Mouse (Mus musculus): ENCODE measurements around the gene Nrde2. TPM values are rescaled to one million over a fixed set of nuclear protein-coding genes. Genes with fewer than 3 reads are reported as not detected.

The Nrde2 gene
- total and polyA plus RNA-seq, 2 experiments: 4.5 to 8.1 TPM

GRCm38 (mm10) chr12:100167931-100168871 lies 8.7 kb upstream of the Nrde2 start:
- Histone ChIP-seq H3K27me3 (ENCODE audit: control insufficient read depth, insufficient read depth, low read length) (no peaks in the 10 kb centered on the region), H3K9ac (ENCODE audit: low read depth, low read length) (peak overlapping the region; percentile 32), H3K36me3 (ENCODE audit: control insufficient read depth, insufficient read depth, low read length) (no peaks in the 10 kb centered on the region), H3K79me2 (ENCODE audit: control insufficient read depth, insufficient read depth, low read length) (no peaks in the 10 kb centered on the region), H3K27ac (replicated peaks; ENCODE audit: insufficient read depth, low read depth, low read length) (peak overlapping the region; percentile 25), H3K4me3 (ENCODE audit: insufficient read depth, low read depth, low read length) (peak overlapping the region; percentile 48), H3K4me1 (ENCODE audit: control insufficient read depth, insufficient read depth, low read length) (no peaks in the 10 kb centered on the region)
- DNase-seq (ENCODE audit: extremely low read depth, low read depth, low spot score): peak; percentile 27
- TF ChIP-seq CTCF (IDR thresholded peaks at IDR 0.05; ENCODE audit: low read depth, low read length) (no peak), POLR2A (IDR thresholded peaks at IDR 0.05; ENCODE audit: extremely low read depth, insufficient read depth, low read length) (no peak)
- WGBS: 20% methylated on average over 24 of the region's 28 CpGs

DNA sequence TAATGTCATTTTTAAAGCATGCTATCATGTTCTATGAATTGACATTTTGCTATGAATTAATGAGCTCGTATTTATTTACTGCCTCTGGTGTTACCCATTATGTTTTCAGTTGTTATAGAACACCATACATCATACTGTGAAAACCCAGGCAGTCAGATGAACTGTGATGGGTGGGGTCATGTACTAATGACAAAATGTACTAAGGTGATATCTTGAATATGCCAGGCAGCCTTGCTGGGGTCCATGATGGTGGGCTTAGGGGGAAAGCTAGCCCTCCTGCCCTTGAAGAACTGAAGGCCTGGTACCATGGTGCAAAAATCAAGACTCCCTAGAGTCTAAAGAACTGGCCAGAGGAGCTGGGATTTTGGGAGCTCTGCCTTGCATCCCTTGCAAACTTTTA lies 8.0 kb upstream of the Nrde2 start:
- Histone ChIP-seq H3K27me3 (ENCODE audit: control insufficient read depth, insufficient read depth, low read length) (no peaks in the 10 kb centered on the region), H3K4me3 (ENCODE audit: insufficient read depth, low read depth, low read length) (no peak overlapping the region), H3K79me2 (ENCODE audit: control insufficient read depth, insufficient read depth, low read length) (no peaks in the 10 kb centered on the region), H3K27ac (replicated peaks; ENCODE audit: insufficient read depth, low read depth, low read length) (0 out of 2 replicates have a peak overlapping the region, but pooled peaks have one; percentile 7), H3K9ac (ENCODE audit: low read depth, low read length) (no peak overlapping the region), H3K4me1 (ENCODE audit: control insufficient read depth, insufficient read depth, low read length) (no peaks in the 10 kb centered on the region), H3K36me3 (ENCODE audit: control insufficient read depth, insufficient read depth, low read length) (no peaks in the 10 kb centered on the region)
- no peak for DNase-seq (ENCODE audit: extremely low read depth, low read depth, low spot score)
- no peak for TF ChIP-seq POLR2A (IDR thresholded peaks at IDR 0.05; ENCODE audit: extremely low read depth, insufficient read depth, low read length)
- TF ChIP-seq CTCF (IDR thresholded peaks at IDR 0.05; ENCODE audit: low read depth, low read length): no peak
- 91% methylated on average over 1 of the region's 1 CpGs for WGBS

DNA sequence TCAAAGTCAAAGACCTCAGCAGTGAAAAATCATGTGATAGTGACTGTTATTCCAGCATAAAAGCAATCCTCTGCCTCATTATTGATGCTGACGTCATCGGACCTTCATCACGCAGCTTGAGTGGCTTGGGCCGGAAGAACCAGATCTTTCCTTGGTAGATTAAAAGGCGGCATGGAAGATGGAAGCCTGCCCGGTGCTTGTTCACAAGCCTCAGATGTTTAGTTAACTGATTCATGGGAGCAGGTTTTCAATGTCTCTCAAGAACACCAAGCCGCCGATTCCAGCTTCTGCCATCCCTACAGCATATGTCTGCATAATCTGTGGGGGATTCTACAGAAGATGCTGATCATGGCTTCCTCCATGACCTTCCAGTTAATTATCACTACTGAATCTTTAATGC lies 7.5 kb upstream of the Nrde2 start:
- no peaks in the 10 kb centered on the region for H3K27me3 ChIP-seq (ENCODE audit: control insufficient read depth, insufficient read depth, low read length)
- H3K36me3 ChIP-seq (ENCODE audit: control insufficient read depth, insufficient read depth, low read length): no peaks in the 10 kb centered on the region
- H3K9ac ChIP-seq (ENCODE audit: low read depth, low read length): no peak overlapping the region
- TF ChIP-seq CTCF (IDR thresholded peaks at IDR 0.05; ENCODE audit: low read depth, low read length) (no peak), POLR2A (IDR thresholded peaks at IDR 0.05; ENCODE audit: extremely low read depth, insufficient read depth, low read length) (no peak)
- H3K79me2 ChIP-seq (ENCODE audit: control insufficient read depth, insufficient read depth, low read length): no peaks in the 10 kb centered on the region
- WGBS: 88% methylated on average over 8 of the region's 8 CpGs
- no peak overlapping the region for H3K27ac ChIP-seq (replicated peaks; ENCODE audit: insufficient read depth, low read depth, low read length)
- H3K4me1 ChIP-seq (ENCODE audit: control insufficient read depth, insufficient read depth, low read length): no peaks in the 10 kb centered on the region
- H3K4me3 ChIP-seq (ENCODE audit: insufficient read depth, low read depth, low read length): no peak overlapping the region
- no peak for DNase-seq (ENCODE audit: extremely low read depth, low read depth, low spot score)

GRCm38 (mm10) chr12:100166177-100166576 lies 6.7 kb upstream of the Nrde2 start:
- 40% methylated on average over 3 of the region's 3 CpGs for WGBS
- no peak for DNase-seq (ENCODE audit: extremely low read depth, low read depth, low spot score)
- TF ChIP-seq CTCF (IDR thresholded peaks at IDR 0.05; ENCODE audit: low read depth, low read length) (no peak), POLR2A (IDR thresholded peaks at IDR 0.05; ENCODE audit: extremely low read depth, insufficient read depth, low read length) (no peak)

DNA sequence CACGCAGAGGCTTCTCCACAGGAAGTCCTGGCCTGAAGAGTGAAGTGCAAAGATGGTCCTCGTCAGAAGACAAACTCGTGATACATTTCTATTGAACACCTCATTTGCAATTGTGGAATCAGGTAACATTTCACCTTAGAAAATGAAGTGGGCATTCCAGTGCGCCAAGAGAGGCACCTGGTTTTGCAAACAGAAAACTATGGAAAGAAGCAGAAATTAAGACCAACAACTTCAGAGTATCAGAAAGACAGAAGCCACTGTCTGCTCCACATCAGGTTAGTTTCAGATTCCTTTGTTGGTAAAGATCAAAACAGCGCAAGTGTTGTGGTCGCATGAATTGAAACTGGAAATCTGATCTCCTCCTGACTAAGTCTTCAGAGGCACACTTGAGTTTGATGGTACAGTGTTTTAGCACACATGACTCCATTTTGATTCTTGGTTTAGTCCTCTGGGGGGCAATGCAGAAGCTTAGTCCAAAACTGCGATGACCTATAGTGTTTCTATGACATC lies 5.6 kb upstream of the Nrde2 start:
- no peaks in the 10 kb centered on the region for H3K27me3 ChIP-seq (ENCODE audit: control insufficient read depth, insufficient read depth, low read length)
- H3K4me1 ChIP-seq (ENCODE audit: control insufficient read depth, insufficient read depth, low read length): no peaks in the 10 kb centered on the region
- H3K4me3 ChIP-seq (ENCODE audit: insufficient read depth, low read depth, low read length): no peak overlapping the region
- no peaks in the 10 kb centered on the region for H3K36me3 ChIP-seq (ENCODE audit: control insufficient read depth, insufficient read depth, low read length)
- H3K27ac ChIP-seq (replicated peaks; ENCODE audit: insufficient read depth, low read depth, low read length): no peak overlapping the region
- H3K79me2 ChIP-seq (ENCODE audit: control insufficient read depth, insufficient read depth, low read length): no peaks in the 10 kb centered on the region
- 86% methylated on average over 7 of the region's 7 CpGs for WGBS
- no peak for TF ChIP-seq CTCF (IDR thresholded peaks at IDR 0.05; ENCODE audit: low read depth, low read length)
- no peak for TF ChIP-seq POLR2A (IDR thresholded peaks at IDR 0.05; ENCODE audit: extremely low read depth, insufficient read depth, low read length)
- H3K9ac ChIP-seq (ENCODE audit: low read depth, low read length): no peak overlapping the region
- DNase-seq (ENCODE audit: extremely low read depth, low read depth, low spot score): no peak

More at GRCm38 (mm10) chr12:100166177-100166576, 6.7 kb upstream of the Nrde2 start:
- Histone ChIP-seq H3K27me3 (ENCODE audit: control insufficient read depth, insufficient read depth, low read length) (no peaks in the 10 kb centered on the region), H3K9ac (ENCODE audit: low read depth, low read length) (no peak overlapping the region), H3K4me1 (ENCODE audit: control insufficient read depth, insufficient read depth, low read length) (no peaks in the 10 kb centered on the region), H3K4me3 (ENCODE audit: insufficient read depth, low read depth, low read length) (no peak overlapping the region), H3K27ac (replicated peaks; ENCODE audit: insufficient read depth, low read depth, low read length) (no peak overlapping the region), H3K36me3 (ENCODE audit: control insufficient read depth, insufficient read depth, low read length) (no peaks in the 10 kb centered on the region), H3K79me2 (ENCODE audit: control insufficient read depth, insufficient read depth, low read length) (no peaks in the 10 kb centered on the region)
